Mouse (Mus musculus) kidney, adult 2 months (tissue): Measurements from ENCODE around the gene Recql5.

ENCODE experiments used
- CTCF ChIP-seq: fragments of 200-500 bp; conservative IDR thresholded peaks from 2 replicates; pipeline ENCODE4 v1.5.1; 2011; ENCODE audit warnings: low read depth, mild to moderate bottlenecking, control low read depth, low read length, moderate library complexity, mixed read lengths; ENCODE audit not compliant: insufficient read depth, insufficient read length
- POLR2A ChIP-seq: fragments of 200-500 bp; IDR thresholded peaks from one replicate; pipeline ENCODE4 v1.6.1; 2011; ENCODE audit warnings: low read depth, low read length, control low read depth

- TF ChIP-seq CTCF (no peak), POLR2A (no peak)
Observed at GRCm38 (mm10) chr11:115945247-115945646, 12.0 kb upstream of the Recql5 start.
